Mouse (Mus musculus) midbrain, embryonic 16.5 days (tissue): Measurements from ENCODE around the gene Eps15. TPM values are rescaled to one million over a fixed set of nuclear protein-coding genes. Genes with fewer than 3 reads are reported as not detected.

Experiments used
- ATAC-seq: fragments of 200-750 bp; cut with Nextera tagmentation; 2 replicates; pipeline ENCODE4 v1.8.0; 2017; ENCODE audit warnings: moderate TSS enrichment
- H3K27ac ChIP-seq: fragments of 300-500 bp; sonication (generic); 2 replicates; pipeline ENCODE4 v1.5.1; 2014; ENCODE audit warnings: mild to moderate bottlenecking, low read length, mixed read lengths
- H3K27me3 ChIP-seq: fragments of 300-500 bp; sonication (generic); 2 replicates; pipeline ENCODE4 v1.6.1; 2014; ENCODE audit warnings: low read depth, low read length, mixed read lengths; ENCODE audit not compliant: control insufficient read depth, insufficient read depth
- H3K36me3 ChIP-seq: fragments of 300-500 bp; sonication (generic); 2 replicates; pipeline ENCODE4 v1.6.1; 2014; ENCODE audit warnings: mild to moderate bottlenecking, low read length, moderate library complexity, mixed read lengths; ENCODE audit not compliant: control insufficient read depth, insufficient read depth
- H3K4me1 ChIP-seq: fragments of 300-500 bp; sonication (generic); 2 replicates; pipeline ENCODE4 v1.6.1; 2014; ENCODE audit warnings: mild to moderate bottlenecking, low read length, mixed read lengths; ENCODE audit not compliant: control insufficient read depth, insufficient read depth
- H3K4me2 ChIP-seq: fragments of 300-500 bp; sonication (generic); 2 replicates; pipeline ENCODE4 v1.6.1; 2014; ENCODE audit warnings: mild to moderate bottlenecking, low read length, mixed read lengths
- H3K4me3 ChIP-seq: fragments of 300-500 bp; sonication (generic); 2 replicates; pipeline ENCODE4 v1.5.1; 2014; ENCODE audit warnings: low read depth, mild to moderate bottlenecking, low read length, moderate library complexity, mixed read lengths
- H3K9ac ChIP-seq: fragments of 300-500 bp; sonication (generic); 2 replicates; pipeline ENCODE4 v1.6.1; 2014; ENCODE audit warnings: low read depth, low read length, mixed read lengths
- H3K9me3 ChIP-seq: fragments of 300-500 bp; sonication (generic); replicated peaks from 2 replicates; pipeline ENCODE4 v1.6.1; 2014; ENCODE audit warnings: mild to moderate bottlenecking, low read length, mixed read lengths; ENCODE audit not compliant: control insufficient read depth, poor library complexity, severe bottlenecking
- WGBS: fragments of 180-500 bp; shearing (Covaris S2); extraction: QIAGEN DNeasy Blood & Tissue Kit; methylation state at CpG from one replicate; pipeline ENCODE4 v1.1.7; 2014; 5-methylcytosine and 5-hydroxymethylcytosine counted together
- polyA plus RNA-seq: library from polyadenylated mRNA; unstranded; fragments of >200 nt; fragmentation: Nextera tagmentation; extraction: Ambion mirVana; gene quantifications from 2 replicates; pipeline ENCODE4 v1.2.1, GENCODE M21; 2015

The Eps15 gene
- polyA plus RNA-seq, 1 experiment from 2014 or later: 67.8 TPM

DNA sequence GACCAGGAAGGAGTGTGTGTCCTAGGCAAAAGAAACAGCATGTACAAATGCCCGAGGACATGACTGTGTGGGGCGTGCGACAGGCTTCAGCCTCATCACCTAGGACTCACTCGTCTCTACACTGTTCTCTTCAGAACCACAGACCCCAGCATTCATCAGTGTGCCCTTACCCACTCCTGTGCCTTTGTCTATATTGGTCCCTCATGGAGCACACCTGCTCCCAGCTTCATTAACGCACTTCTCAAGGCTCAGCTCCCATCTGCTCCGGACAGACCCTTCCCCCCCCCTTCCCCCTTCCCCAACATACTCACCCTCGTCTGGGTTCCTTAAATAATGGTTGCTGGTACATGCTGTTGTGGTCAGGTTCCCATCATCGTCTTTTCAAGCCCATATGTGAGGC, 125.3 kb downstream of the Eps15 start:
- no peaks in the 10 kb centered on the region for H3K9me3 ChIP-seq
- H3K9ac ChIP-seq: no peak overlapping the region
- no peak overlapping the region for H3K27ac ChIP-seq
- no peak overlapping the region; the same call in 1 of the 2 replicates for H3K4me2 ChIP-seq
- no peaks in the 10 kb centered on the region for H3K36me3 ChIP-seq
- H3K4me3 ChIP-seq: no peak overlapping the region
- WGBS: 44% methylated on average over 8 of the region's 8 CpGs
- peaks cover 8% of the 10 kb centered on the region; the same call in 1 of the 2 replicates for H3K4me1 ChIP-seq
- ATAC-seq: 0 out of 2 replicates have a peak, but pooled peaks have one; percentile 13
- H3K27me3 ChIP-seq: no peaks in the 10 kb centered on the region

DNA sequence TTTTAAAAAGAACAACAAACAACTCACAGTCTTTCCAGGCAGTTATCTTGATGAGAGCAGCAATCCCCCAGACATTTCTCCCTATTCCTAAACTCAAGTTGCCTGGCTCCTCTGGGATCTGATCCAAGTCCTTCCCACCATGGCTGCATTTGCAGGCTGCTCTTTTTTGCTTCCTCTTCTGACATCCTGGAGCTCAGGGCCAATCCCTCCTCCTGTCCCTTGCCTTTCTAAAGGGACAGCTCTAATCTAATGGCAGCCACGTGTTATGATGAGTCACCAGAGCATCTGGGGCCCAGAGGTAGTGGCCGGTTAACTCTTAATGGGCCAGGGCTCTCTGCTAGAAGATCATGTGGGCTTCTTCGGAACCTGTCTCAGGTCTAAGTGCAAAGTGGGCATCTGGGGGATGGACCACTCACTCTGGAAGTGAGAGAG, 126.0 kb downstream of the Eps15 start:
- Histone ChIP-seq H3K36me3 (no peaks in the 10 kb centered on the region), H3K4me2 (peak overlapping the region; percentile 94), H3K27ac (no peak overlapping the region), H3K27me3 (no peaks in the 10 kb centered on the region), H3K4me3 (peak overlapping the region; percentile 73), H3K9me3 (no peaks in the 10 kb centered on the region), H3K4me1 (peaks cover 8% of the 10 kb centered on the region; the same call in 1 of the 2 replicates), H3K9ac (peak overlapping the region; percentile 85; the same call in 1 of the 2 replicates)
- peak; percentile 61 for ATAC-seq
- WGBS: 10% methylated on average over 3 of the region's 3 CpGs

DNA sequence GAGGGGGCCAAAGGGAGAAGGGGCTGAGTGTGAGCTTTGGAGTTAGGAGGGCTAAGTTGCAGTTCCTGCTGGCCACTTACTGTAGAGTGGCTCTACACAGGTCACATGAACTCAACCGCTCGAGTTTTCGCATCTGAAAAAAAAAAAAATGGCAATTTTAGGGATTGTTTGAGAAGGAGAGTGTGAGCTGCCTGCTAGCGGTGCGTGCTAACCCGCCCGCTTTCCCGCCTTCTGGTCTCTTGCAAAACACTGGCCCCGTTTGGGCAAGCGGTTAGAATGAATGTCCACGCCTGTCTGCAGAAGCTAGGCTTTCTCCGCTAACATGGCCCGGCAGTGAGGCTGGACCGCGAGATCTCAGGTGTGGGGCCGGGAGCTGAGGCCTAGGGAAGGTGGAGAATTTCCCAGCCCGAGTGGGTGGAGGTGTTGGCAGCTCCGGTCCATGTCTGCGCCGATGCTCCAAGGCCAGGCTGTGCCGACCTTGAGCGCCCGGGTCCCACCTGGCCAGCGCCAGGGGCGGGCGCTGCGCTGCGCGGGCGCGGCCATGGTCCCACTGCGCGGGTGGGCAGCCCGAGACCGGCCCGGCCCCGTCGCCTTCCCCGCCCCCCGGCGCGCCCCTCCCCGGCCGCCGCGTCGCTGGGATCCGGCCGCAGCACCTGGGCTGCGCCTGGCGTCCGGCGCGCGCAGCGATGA, 126.6 kb downstream of the Eps15 start, which contains the start of gene Ttc39a:
Gene Ttc39a, plus strand, starts transcription at position 138 of the 690 bp plus-strand sequence.
- Histone ChIP-seq H3K4me3 (peak within 1 kb of the TSS; percentile 73), H3K9me3 (no peaks in the 10 kb centered on the region), H3K9ac (peak within 1 kb of the TSS; percentile 85), H3K4me1 (peaks cover 8% of the 10 kb centered on the region; the same call in 1 of the 2 replicates), H3K36me3 (no peaks in the 10 kb centered on the region), H3K27me3 (no peaks in the 10 kb centered on the region), H3K4me2 (peak within 1 kb of the TSS; percentile 94), H3K27ac (0 out of 2 replicates have a peak within 1 kb of the TSS, but pooled peaks have one; percentile 41)
- under 1% methylated on average over 47 of the region's 56 CpGs for WGBS
- ATAC-seq: peak; percentile 79

DNA sequence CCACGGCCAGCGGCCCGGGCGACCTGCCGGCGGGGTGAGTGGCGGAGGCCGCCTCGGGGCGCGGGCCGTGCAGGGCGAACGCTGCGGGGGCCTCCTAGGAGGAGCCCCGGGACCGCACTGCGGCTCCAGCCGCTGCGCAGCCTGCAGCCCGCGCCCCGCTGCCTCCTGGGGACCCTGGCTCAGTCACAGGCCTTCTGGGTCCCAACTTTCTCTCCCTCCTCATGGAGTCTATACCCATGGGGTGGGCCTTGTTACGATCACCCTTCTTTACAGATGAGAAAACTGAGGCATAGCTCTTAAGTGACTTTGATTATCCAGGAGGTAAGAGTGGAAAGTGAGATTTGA, 127.1 kb downstream of the Eps15 start:
- 4% methylated on average over 14 of the region's 24 CpGs for WGBS
- no peaks in the 10 kb centered on the region for H3K27me3 ChIP-seq
- peaks cover 8% of the 10 kb centered on the region; the same call in 1 of the 2 replicates for H3K4me1 ChIP-seq
- ATAC-seq: peak; percentile 44
- no peaks in the 10 kb centered on the region for H3K9me3 ChIP-seq
- H3K4me2 ChIP-seq: peak overlapping the region; percentile 94
- H3K36me3 ChIP-seq: no peaks in the 10 kb centered on the region
- H3K4me3 ChIP-seq: peak overlapping the region; percentile 73
- no peak overlapping the region for H3K27ac ChIP-seq
- H3K9ac ChIP-seq: peak overlapping the region; percentile 85

DNA sequence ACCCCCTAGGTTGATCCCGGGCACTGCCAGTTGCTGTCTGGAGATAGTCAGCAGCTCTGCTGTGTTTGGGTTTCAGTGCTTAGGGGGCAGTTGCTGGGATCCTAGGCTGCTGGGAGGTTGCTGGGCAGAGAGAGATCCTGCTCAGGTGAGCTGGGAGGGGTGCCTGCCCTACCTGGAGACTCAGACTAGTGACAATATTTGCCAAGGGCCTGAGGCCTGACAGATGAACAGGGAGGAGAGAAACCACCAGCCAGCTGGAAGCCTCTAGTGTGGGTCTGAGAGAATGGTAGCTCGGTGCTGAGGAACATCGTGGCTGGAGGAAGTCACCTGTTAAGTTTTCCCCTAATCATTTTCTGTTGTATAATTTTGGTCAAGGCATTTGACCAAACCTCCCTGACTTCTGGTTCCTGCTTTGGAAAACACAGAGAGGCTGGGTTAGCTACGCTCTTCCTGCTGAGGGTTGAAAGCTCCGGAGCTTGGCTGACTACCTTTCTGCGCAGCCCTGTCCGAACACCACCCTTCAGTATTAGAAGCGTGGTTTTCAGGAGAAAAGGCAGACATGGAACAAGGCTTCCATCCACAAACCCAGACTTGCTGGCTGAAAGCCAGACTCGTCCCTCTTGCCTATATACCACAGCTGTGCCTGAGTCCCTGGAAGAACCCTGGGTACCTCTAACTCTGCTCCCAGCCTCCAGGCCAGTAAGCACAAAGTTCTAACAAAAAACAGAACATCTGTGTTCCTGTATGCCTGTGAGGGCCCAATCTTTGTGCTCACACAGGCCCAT, 127.8 kb downstream of the Eps15 start:
- Histone ChIP-seq H3K4me1 (peaks cover 8% of the 10 kb centered on the region; the same call in 1 of the 2 replicates), H3K27ac (no peak overlapping the region), H3K9me3 (no peaks in the 10 kb centered on the region), H3K4me2 (peak overlapping the region; percentile 94), H3K27me3 (no peaks in the 10 kb centered on the region), H3K36me3 (no peaks in the 10 kb centered on the region), H3K9ac (no peak overlapping the region), H3K4me3 (no peak overlapping the region)
- WGBS: 86% methylated on average over 9 of the region's 9 CpGs
- ATAC-seq: no peak

DNA sequence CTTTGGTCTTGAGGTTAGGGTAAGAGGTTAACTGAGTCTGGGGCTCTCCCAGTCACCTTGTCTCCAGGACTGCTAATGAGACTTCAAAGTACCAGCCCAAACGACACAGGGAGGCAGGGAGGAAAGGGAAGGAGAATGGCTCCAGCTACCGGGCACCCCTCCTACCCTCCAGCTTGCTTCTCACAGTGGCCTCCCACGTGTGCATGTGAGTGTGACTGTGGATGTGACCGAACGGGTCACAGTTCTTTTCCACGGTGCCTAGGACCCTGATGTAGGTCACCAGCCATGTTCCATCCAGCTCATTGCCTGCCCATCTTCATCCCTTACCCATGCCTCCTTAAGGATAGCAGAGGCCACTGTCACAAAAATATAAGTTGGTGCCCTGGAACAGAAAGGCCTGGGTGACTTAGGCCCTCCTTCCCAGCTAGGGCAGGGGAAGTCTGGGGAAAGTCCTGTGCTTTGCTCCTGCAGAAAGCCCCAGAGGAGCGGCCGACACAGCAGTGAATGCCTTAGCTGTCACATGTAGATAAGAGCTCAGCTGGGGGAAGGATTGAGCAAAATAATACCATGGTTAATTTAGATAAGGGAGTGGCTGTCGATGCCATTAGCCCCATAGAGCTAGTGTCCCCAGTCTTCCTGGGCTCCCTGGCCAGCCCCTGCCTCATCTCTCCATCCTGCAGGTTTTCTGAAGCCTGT, 130.8 kb downstream of the Eps15 start:
- H3K9me3 ChIP-seq: no peaks in the 10 kb centered on the region
- ATAC-seq: no peak
- H3K4me2 ChIP-seq: no peak overlapping the region
- H3K27me3 ChIP-seq: no peaks in the 10 kb centered on the region
- 72% methylated on average over 9 of the region's 9 CpGs for WGBS
- H3K9ac ChIP-seq: no peak overlapping the region
- no peak overlapping the region for H3K4me3 ChIP-seq
- H3K36me3 ChIP-seq: no peaks in the 10 kb centered on the region
- no peak overlapping the region for H3K27ac ChIP-seq
- H3K4me1 ChIP-seq: peaks cover 6% of the 10 kb centered on the region; the same call in 1 of the 2 replicates

DNA sequence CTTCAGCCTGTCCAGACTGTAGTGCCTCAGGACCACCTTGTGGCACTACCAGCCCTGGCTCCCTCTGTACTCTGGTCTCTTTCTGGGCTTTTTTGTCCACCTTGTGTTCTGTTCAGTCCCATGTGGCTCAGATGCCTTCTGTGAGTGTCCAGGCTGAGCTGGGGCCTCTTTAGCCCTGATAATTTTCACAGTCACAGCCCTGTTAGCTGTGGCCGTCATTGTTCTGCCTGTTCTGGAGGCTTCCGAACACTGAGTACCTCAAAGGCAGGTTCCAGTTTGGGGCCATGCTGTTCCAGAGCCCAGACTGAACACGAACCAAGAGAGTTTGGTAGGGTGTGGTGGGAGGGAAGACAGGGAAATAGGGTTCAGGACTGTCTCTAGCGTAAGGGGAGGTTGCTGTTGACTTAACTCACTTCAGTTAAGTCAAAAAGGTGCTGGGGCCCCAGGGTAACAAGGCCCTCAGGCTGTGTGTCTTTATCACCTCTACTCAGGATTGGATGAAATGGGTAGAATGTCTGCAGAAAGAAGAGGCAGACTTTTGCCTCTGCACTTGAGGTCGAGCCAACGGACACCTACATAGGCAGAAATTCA, 131.4 kb downstream of the Eps15 start:
- Histone ChIP-seq H3K27ac (no peak overlapping the region), H3K9ac (no peak overlapping the region), H3K27me3 (no peaks in the 10 kb centered on the region), H3K4me3 (no peak overlapping the region), H3K4me1 (no peaks in the 10 kb centered on the region; the same call in 1 of the 2 replicates), H3K4me2 (no peak overlapping the region), H3K9me3 (no peaks in the 10 kb centered on the region), H3K36me3 (no peaks in the 10 kb centered on the region)
- WGBS: 83% methylated on average over 6 of the region's 6 CpGs
- ATAC-seq: no peak

DNA sequence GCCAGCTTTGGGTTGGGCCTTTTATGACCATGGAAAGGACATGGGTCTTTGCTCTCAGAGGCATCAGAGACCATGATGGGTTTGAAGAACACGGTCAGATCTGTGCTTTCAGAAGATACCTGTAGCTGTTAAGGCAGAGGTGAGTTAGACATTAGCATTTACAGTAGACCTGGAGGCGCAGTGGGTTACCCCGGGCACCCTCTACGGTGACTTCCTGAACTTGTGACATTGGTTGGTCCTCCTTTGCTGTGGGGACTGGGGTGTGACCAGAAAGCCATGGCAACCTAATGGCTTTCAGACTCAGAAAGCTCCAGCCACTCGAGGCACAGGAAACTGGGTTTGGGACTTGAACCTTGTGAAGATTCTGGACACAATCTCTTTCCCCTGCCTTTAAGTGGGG, 132.2 kb downstream of the Eps15 start:
- no peak for ATAC-seq

More for the DNA sequence above, 132.2 kb downstream of the Eps15 start:
- Histone ChIP-seq H3K27me3 (no peaks in the 10 kb centered on the region), H3K4me3 (no peak overlapping the region), H3K4me2 (no peak overlapping the region), H3K36me3 (no peaks in the 10 kb centered on the region), H3K9ac (no peak overlapping the region), H3K27ac (no peak overlapping the region), H3K4me1 (no peaks in the 10 kb centered on the region; the same call in 1 of the 2 replicates), H3K9me3 (no peaks in the 10 kb centered on the region)
- WGBS: 93% methylated on average over 5 of the region's 5 CpGs
